Mouse (Mus musculus) lung, postnatal 0 days (tissue): ENCODE data around the gene Pln. TPM values are rescaled to one million over a fixed set of nuclear protein-coding genes. Genes with fewer than 3 reads are reported as not detected.

ENCODE experiments used
- ATAC-seq: fragments of 200-750 bp; cut with Nextera tagmentation; 2 replicates; pipeline ENCODE4 v1.8.0; 2017; ENCODE audit warnings: moderate library complexity
- DNase-seq: peaks from one replicate; pipeline ENCODE4 v3.0.0-alpha.2; 2016; ENCODE audit warnings: low spot score
- H3K27ac ChIP-seq: fragments of 300-500 bp; sonication (generic); 2 replicates; pipeline ENCODE4 v1.5.1; 2014; ENCODE audit warnings: antibody characterized with exemption, mild to moderate bottlenecking, low read length, mixed read lengths
- H3K27me3 ChIP-seq: fragments of 300-500 bp; sonication (generic); replicated peaks from 2 replicates; pipeline ENCODE4 v1.6.1; 2014; ENCODE audit warnings: low read length, mixed read lengths; ENCODE audit not compliant: insufficient read depth
- H3K36me3 ChIP-seq: fragments of 300-500 bp; sonication (generic); 2 replicates; pipeline ENCODE4 v1.6.1; 2014; ENCODE audit warnings: low read length, mixed read lengths; ENCODE audit not compliant: insufficient read depth
- H3K4me1 ChIP-seq: fragments of 300-500 bp; sonication (generic); 2 replicates; pipeline ENCODE4 v1.6.1; 2014; ENCODE audit warnings: antibody characterized with exemption, low read depth, low read length, mixed read lengths; ENCODE audit not compliant: insufficient read depth
- H3K4me2 ChIP-seq: fragments of 300-500 bp; sonication (generic); replicated peaks from 2 replicates; pipeline ENCODE4 v1.6.1; 2014; ENCODE audit warnings: low read depth, mild to moderate bottlenecking, low read length, moderate library complexity, mixed read lengths
- H3K4me3 ChIP-seq: fragments of 300-500 bp; sonication (generic); 2 replicates; pipeline ENCODE4 v1.5.1; 2014; ENCODE audit warnings: low read depth, low read length
- H3K9ac ChIP-seq: fragments of 300-500 bp; sonication (generic); replicated peaks from 2 replicates; pipeline ENCODE4 v1.6.1; 2014; ENCODE audit warnings: low read depth, mild to moderate bottlenecking
- H3K9me3 ChIP-seq: fragments of 300-500 bp; sonication (generic); 2 replicates; pipeline ENCODE4 v1.6.1; 2016; ENCODE audit warnings: low read length, mixed read lengths
- CTCF ChIP-seq: IDR thresholded peaks from 2 replicates; pipeline ENCODE4 v1.5.1; 2016; ENCODE audit warnings: antibody characterized with exemption, mild to moderate bottlenecking
- EP300 ChIP-seq: IDR thresholded peaks from 2 replicates; pipeline ENCODE4 v1.6.1; 2016; ENCODE audit warnings: antibody characterized with exemption, mild to moderate bottlenecking, control low read depth
- WGBS: fragments of 180-500 bp; shearing (Covaris S2); extraction: QIAGEN DNeasy Blood & Tissue Kit; methylation state at CpG from one replicate; pipeline ENCODE4 v1.1.7; 2014; 5-methylcytosine and 5-hydroxymethylcytosine counted together
- polyA plus RNA-seq: library from polyadenylated mRNA; unstranded; fragments of >200 nt; fragmentation: Nextera tagmentation; extraction: Ambion mirVana; gene quantifications from 2 replicates; pipeline ENCODE4 v1.2.1, GENCODE M21; 2015

The Pln gene
- 1.9 and 2.3 TPM in 2 replicates for polyA plus RNA-seq

DNA sequence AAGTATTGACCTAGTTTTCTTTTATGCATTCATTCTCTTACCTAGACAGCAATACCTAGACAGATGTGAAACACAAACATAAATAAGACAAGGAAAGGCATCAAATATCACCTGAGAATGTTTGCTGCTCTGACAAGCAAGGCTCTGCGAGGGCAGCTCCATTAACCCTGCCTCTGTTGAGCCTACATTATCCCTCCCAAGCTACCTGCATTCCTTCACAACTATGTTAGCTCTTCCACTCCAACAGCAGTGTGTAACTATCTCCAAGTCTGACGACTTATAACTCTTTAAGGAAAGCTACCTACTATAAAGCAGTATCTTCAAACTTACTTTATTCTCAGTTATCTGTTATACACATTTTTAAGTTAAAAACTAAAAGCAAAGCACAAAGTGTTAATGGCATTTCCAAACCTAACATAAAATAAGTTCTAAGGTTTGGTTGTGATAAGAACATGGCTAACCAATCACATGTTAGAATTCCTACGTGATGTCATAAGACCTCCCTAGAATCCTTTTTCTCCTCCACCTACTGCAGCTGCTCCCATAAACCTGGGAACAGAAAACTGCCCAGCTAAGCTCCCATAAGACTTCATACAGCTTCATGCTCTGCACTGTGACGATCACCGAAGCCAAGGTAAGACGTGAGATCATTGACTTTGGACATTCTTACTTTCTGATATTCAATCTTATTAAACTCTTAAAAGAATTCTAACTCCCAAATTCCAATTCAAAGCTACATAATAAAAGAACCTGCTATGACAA lies at the start of gene Pln:
Gene Pln, plus strand, starts transcription at position 506 of the 762 bp plus-strand sequence.
- Histone ChIP-seq H3K4me2 (no peak within 1 kb of the TSS), H3K27ac (no peak within 1 kb of the TSS), H3K9me3 (no peaks in the 10 kb centered on the region), H3K4me1 (peaks cover 2% of the 10 kb centered on the region; the same call in 1 of the 2 replicates), H3K36me3 (no peaks in the 10 kb centered on the region), H3K9ac (no peak within 1 kb of the TSS), H3K27me3 (no peaks in the 10 kb centered on the region), H3K4me3 (no peak within 1 kb of the TSS)
- TF ChIP-seq EP300 = no peak
- no peak for TF ChIP-seq CTCF
- no peak for ATAC-seq
- 63% methylated on average over 6 of the region's 6 CpGs for WGBS
- no peak for DNase-seq

- Histone ChIP-seq H3K9ac (no peak overlapping the region), H3K36me3 (no peaks in the 10 kb centered on the region), H3K4me2 (no peak overlapping the region), H3K27me3 (no peaks in the 10 kb centered on the region), H3K4me1 (no peaks in the 10 kb centered on the region), H3K27ac (no peak overlapping the region), H3K4me3 (no peak overlapping the region), H3K9me3 (no peaks in the 10 kb centered on the region)
- 41% methylated on average over 3 of the region's 3 CpGs for WGBS
- 0 out of 2 replicates have a peak, but pooled peaks have one; percentile 23 for TF ChIP-seq CTCF
- no peak for TF ChIP-seq EP300
- ATAC-seq (no peak), DNase-seq (no peak)
Measured at GRCm38 (mm10) chr10:53305867-53306266, 31.6 kb upstream of the Pln start.

- WGBS = 89% methylated on average over 3 of the region's 3 CpGs
- TF ChIP-seq EP300 (no peak), CTCF (no peak)
- Histone ChIP-seq H3K9ac (no peak overlapping the region), H3K9me3 (no peaks in the 10 kb centered on the region), H3K27ac (no peak overlapping the region), H3K4me1 (no peaks in the 10 kb centered on the region), H3K36me3 (no peaks in the 10 kb centered on the region), H3K4me3 (no peak overlapping the region), H3K4me2 (no peak overlapping the region), H3K27me3 (no peaks in the 10 kb centered on the region)
- ATAC-seq (no peak), DNase-seq (no peak)
Measured at GRCm38 (mm10) chr10:53306674-53307073, 30.8 kb upstream of the Pln start.

GRCm38 (mm10) chr10:53323367-53323766 lies 14.1 kb upstream of the Pln start:
- no peaks in the 10 kb centered on the region for H3K4me1 ChIP-seq
- no peak overlapping the region for H3K4me3 ChIP-seq
- no peak overlapping the region for H3K27ac ChIP-seq
- no peak overlapping the region for H3K4me2 ChIP-seq
- no peaks in the 10 kb centered on the region for H3K36me3 ChIP-seq
- DNase-seq (no peak), ATAC-seq (no peak)
- H3K9ac ChIP-seq = no peak overlapping the region
- no peaks in the 10 kb centered on the region for H3K27me3 ChIP-seq
- no peaks in the 10 kb centered on the region for H3K9me3 ChIP-seq
- TF ChIP-seq EP300 (no peak), CTCF (no peak)

GRCm38 (mm10) chr10:53324663-53325062 lies 12.8 kb upstream of the Pln start:
- no peaks in the 10 kb centered on the region for H3K4me1 ChIP-seq
- no peak overlapping the region; the same call in 1 of the 2 replicates for H3K4me2 ChIP-seq
- H3K27me3 ChIP-seq = no peaks in the 10 kb centered on the region
- no peak overlapping the region for H3K4me3 ChIP-seq
- no peak overlapping the region for H3K27ac ChIP-seq
- TF ChIP-seq CTCF = no peak
- peak; percentile 51; the same call in 1 of the 2 replicates for TF ChIP-seq EP300
- H3K9me3 ChIP-seq = no peaks in the 10 kb centered on the region
- 4% methylated on average over 1 of the region's 1 CpGs for WGBS
- no peak overlapping the region for H3K9ac ChIP-seq
- ATAC-seq = peak; percentile 83
- peak; percentile 82 for DNase-seq
- no peaks in the 10 kb centered on the region for H3K36me3 ChIP-seq

- no peak for TF ChIP-seq EP300
- no peak for TF ChIP-seq CTCF
- ATAC-seq (no peak), DNase-seq (no peak)
- Histone ChIP-seq H3K4me1 (no peaks in the 10 kb centered on the region), H3K4me3 (no peak overlapping the region), H3K9me3 (no peaks in the 10 kb centered on the region), H3K36me3 (no peaks in the 10 kb centered on the region), H3K9ac (no peak overlapping the region), H3K4me2 (no peak overlapping the region), H3K27me3 (no peaks in the 10 kb centered on the region), H3K27ac (no peak overlapping the region)
Measured at GRCm38 (mm10) chr10:53326367-53326766, 11.1 kb upstream of the Pln start.

- no peak overlapping the region for H3K9ac ChIP-seq
- no peaks in the 10 kb centered on the region for H3K4me1 ChIP-seq
- no peaks in the 10 kb centered on the region for H3K27me3 ChIP-seq
- H3K27ac ChIP-seq = no peak overlapping the region
- TF ChIP-seq EP300 = no peak
- no peak for TF ChIP-seq CTCF
- H3K4me3 ChIP-seq = no peak overlapping the region
- H3K4me2 ChIP-seq = no peak overlapping the region
- 65% methylated on average over 3 of the region's 3 CpGs for WGBS
- no peak for ATAC-seq
- H3K36me3 ChIP-seq = no peaks in the 10 kb centered on the region
- DNase-seq = no peak
- H3K9me3 ChIP-seq = no peaks in the 10 kb centered on the region
Measured at GRCm38 (mm10) chr10:53329257-53329656, 8.2 kb upstream of the Pln start.
